In genomic region chr10:18375301-18375700, GRCm38 (mm10) we compare ENCODE assay signal across 16 mouse cellular contexts. TPM values are rescaled to one million over a fixed set of nuclear protein-coding genes. Genes with fewer than 3 reads are reported as not detected.
A peak's percentile ranks its signal among the peaks of the same experiment; 100 is the strongest.
DNase-seq lines count a peak whose midpoint lies in the region; ATAC-seq and TF ChIP-seq lines count a peak whose summit lies in the region.
"Had no signal": no experiment of that assay in that cellular context is flagged by ENCODE, and none has a peak within 500 bp of the region (broad histone marks: within the 10 kb centered on the region; RNA-seq: fewer than 3 reads in every experiment).

No protein-coding gene starts in this region.

- no peak overlapping the region for H3K9ac ChIP-seq in liver, adult 2 months (ENCODE audit: low read depth, low read length)
- no peak overlapping the region for H3K9ac ChIP-seq in liver, embryonic 12.5 days
- no peak overlapping the region for H3K9ac ChIP-seq in forebrain, embryonic 15.5 days (replicated peaks)
- no peak overlapping the region for H3K9ac ChIP-seq in neural tube, embryonic 14.5 days (replicated peaks; ENCODE audit: low read depth, low read length)
- H3K9ac ChIP-seq in lung, postnatal 0 days (replicated peaks; ENCODE audit: low read depth) = no peak overlapping the region
- H3K9ac ChIP-seq: stomach, embryonic 15.5 days had no signal

- DNase-seq in liver, adult 2 months (ENCODE audit: extremely low read depth, low read depth, low spot score) = peak; percentile 32
- DNase-seq in midbrain, embryonic 10.5 days (ENCODE audit: low spot score) = peak; percentile 79
- DNase-seq in lung, adult 2 months = no peak
- DNase-seq in lung, postnatal 14 days = no peak
- DNase-seq in lung, postnatal 0 days (ENCODE audit: low spot score) = no peak
- DNase-seq: B cell, adult 2 months; cerebellum, postnatal 25 days; heart, postnatal 4 days; kidney, adult 9 months; right cerebral cortex, postnatal 25 days had no signal

- no peaks in the 10 kb centered on the region for H3K9me3 ChIP-seq in liver, embryonic 12.5 days (replicated peaks)
- no peaks in the 10 kb centered on the region for H3K9me3 ChIP-seq in forebrain, embryonic 15.5 days
- no peaks in the 10 kb centered on the region for H3K9me3 ChIP-seq in midbrain, embryonic 10.5 days (replicated peaks)
- H3K9me3 ChIP-seq in neural tube, embryonic 14.5 days (ENCODE audit: control insufficient read depth, low read length) = no peaks in the 10 kb centered on the region
- H3K9me3 ChIP-seq in lung, postnatal 0 days (ENCODE audit: low read length) = no peaks in the 10 kb centered on the region
- H3K9me3 ChIP-seq: G1E; stomach, embryonic 15.5 days had no signal

- no peaks in the 10 kb centered on the region for H3K36me3 ChIP-seq in liver, adult 2 months (ENCODE audit: control insufficient read depth, insufficient read depth, low read length)
- H3K36me3 ChIP-seq in liver, embryonic 12.5 days = no peaks in the 10 kb centered on the region
- no peaks in the 10 kb centered on the region for H3K36me3 ChIP-seq in forebrain, embryonic 15.5 days
- no peaks in the 10 kb centered on the region for H3K36me3 ChIP-seq in midbrain, embryonic 10.5 days
- H3K36me3 ChIP-seq in neural tube, embryonic 14.5 days (ENCODE audit: control insufficient read depth, insufficient read depth, low read length) = no peaks in the 10 kb centered on the region
- H3K36me3 ChIP-seq in lung, postnatal 0 days (ENCODE audit: insufficient read depth, low read length) = no peaks in the 10 kb centered on the region
- H3K36me3 ChIP-seq: G1E; stomach, embryonic 15.5 days had no signal

- TF ChIP-seq CTCF in liver, adult 2 months (IDR thresholded peaks at IDR 0.05; ENCODE audit: low read depth, low read length) = no peak
- no peak for TF ChIP-seq CTCF in lung, adult 2 months (IDR thresholded peaks at IDR 0.05; ENCODE audit: insufficient read depth, low read length)
- no peak for TF ChIP-seq CTCF in lung, postnatal 0 days (IDR thresholded peaks at IDR 0.05)

- peaks cover 9% of the 10 kb centered on the region; the same call in 1 of the 2 replicates for H3K4me1 ChIP-seq in liver, adult 2 months (ENCODE audit: control insufficient read depth, insufficient read depth, low read length)
- H3K4me1 ChIP-seq in liver, embryonic 12.5 days = no peaks in the 10 kb centered on the region
- peaks cover 8% of the 10 kb centered on the region for H3K4me1 ChIP-seq in forebrain, embryonic 15.5 days
- H3K4me1 ChIP-seq in midbrain, embryonic 10.5 days = peaks cover 48% of the 10 kb centered on the region
- H3K4me1 ChIP-seq in neural tube, embryonic 14.5 days (ENCODE audit: control insufficient read depth, insufficient read depth, low read length) = 0 out of 2 replicates have a peak, but pooled peaks cover 3% of the 10 kb centered on the region
- no peaks in the 10 kb centered on the region for H3K4me1 ChIP-seq in lung, adult 2 months (ENCODE audit: control insufficient read depth, insufficient read depth, low read length)
- no peaks in the 10 kb centered on the region for H3K4me1 ChIP-seq in lung, postnatal 0 days (ENCODE audit: insufficient read depth, low read depth, low read length)

- ATAC-seq in liver, embryonic 12.5 days = no peak
- ATAC-seq in forebrain, embryonic 15.5 days (replicated peaks) = peak; percentile 47; the same call in 1 of the 2 replicates
- ATAC-seq in neural tube, embryonic 14.5 days (ENCODE audit: low read depth) = no peak
- ATAC-seq in lung, postnatal 0 days = no peak

- TF ChIP-seq EP300 in lung, postnatal 0 days (IDR thresholded peaks at IDR 0.05) = no peak

- H3K4me2 ChIP-seq in liver, embryonic 12.5 days = no peak overlapping the region
- no peak overlapping the region for H3K4me2 ChIP-seq in forebrain, embryonic 15.5 days (replicated peaks)
- no peak overlapping the region for H3K4me2 ChIP-seq in neural tube, embryonic 14.5 days (ENCODE audit: low read depth, low read length)
- no peak overlapping the region for H3K4me2 ChIP-seq in lung, postnatal 0 days (replicated peaks; ENCODE audit: low read depth, low read length)
- H3K4me2 ChIP-seq: stomach, embryonic 15.5 days had no signal

- TF ChIP-seq POLR2A in liver, adult 2 months (IDR thresholded peaks at IDR 0.05; ENCODE audit: extremely low read depth, insufficient read depth, low read length) = no peak
- no peak for TF ChIP-seq POLR2A in lung, adult 2 months (IDR thresholded peaks at IDR 0.05; ENCODE audit: borderline replicate concordance, extremely low read depth, low read depth, low read length)

- no peak overlapping the region for H3K4me3 ChIP-seq in liver, adult 2 months (ENCODE audit: insufficient read depth, low read depth, low read length)
- no peak overlapping the region for H3K4me3 ChIP-seq in liver, embryonic 12.5 days
- H3K4me3 ChIP-seq in forebrain, embryonic 15.5 days = no peak overlapping the region
- peak overlapping the region; percentile 20; the same call in 1 of the 2 replicates for H3K4me3 ChIP-seq in midbrain, embryonic 10.5 days
- no peak overlapping the region for H3K4me3 ChIP-seq in neural tube, embryonic 14.5 days (ENCODE audit: low read depth, low read length)
- no peak overlapping the region for H3K4me3 ChIP-seq in lung, adult 2 months (replicated peaks; ENCODE audit: extremely low read depth, low read depth, low read length)
- H3K4me3 ChIP-seq in lung, postnatal 0 days (ENCODE audit: low read depth, low read length) = no peak overlapping the region
- H3K4me3 ChIP-seq: myocyte; stomach, embryonic 15.5 days had no signal

- no peaks in the 10 kb centered on the region for H3K27me3 ChIP-seq in liver, adult 2 months (ENCODE audit: control insufficient read depth, insufficient read depth, low read length)
- H3K27me3 ChIP-seq in liver, embryonic 12.5 days (replicated peaks) = no peaks in the 10 kb centered on the region
- no peaks in the 10 kb centered on the region for H3K27me3 ChIP-seq in forebrain, embryonic 15.5 days
- no peaks in the 10 kb centered on the region; the same call in 1 of the 2 replicates for H3K27me3 ChIP-seq in midbrain, embryonic 10.5 days (ENCODE audit: low read depth, poor library complexity, severe bottlenecking)
- no peaks in the 10 kb centered on the region for H3K27me3 ChIP-seq in neural tube, embryonic 14.5 days (ENCODE audit: control insufficient read depth, insufficient read depth, low read length)
- no peaks in the 10 kb centered on the region for H3K27me3 ChIP-seq in lung, postnatal 0 days (replicated peaks; ENCODE audit: insufficient read depth, low read length)
- H3K27me3 ChIP-seq: stomach, embryonic 15.5 days had no signal

- WGBS in liver, adult 2 months = 72% methylated on average over 3 of the region's 3 CpGs
- WGBS in liver, embryonic 12.5 days (ENCODE audit: insufficient replicate concordance) = 81% methylated on average over 3 of the region's 3 CpGs
- 11% methylated on average over 3 of the region's 3 CpGs for WGBS in forebrain, embryonic 15.5 days
- 9% methylated on average over 3 of the region's 3 CpGs for WGBS in midbrain, embryonic 10.5 days
- WGBS in neural tube, embryonic 14.5 days = 19% methylated on average over 3 of the region's 3 CpGs
- 81% methylated on average over 3 of the region's 3 CpGs for WGBS in lung, adult 2 months
- WGBS in lung, postnatal 0 days = 77% methylated on average over 3 of the region's 3 CpGs

- H3K27ac ChIP-seq in liver, adult 2 months (replicated peaks; ENCODE audit: insufficient read depth, low read depth, low read length) = no peak overlapping the region
- H3K27ac ChIP-seq in liver, embryonic 12.5 days = no peak overlapping the region
- H3K27ac ChIP-seq in forebrain, embryonic 15.5 days (replicated peaks) = no peak overlapping the region
- peak overlapping the region; percentile 87 for H3K27ac ChIP-seq in midbrain, embryonic 10.5 days (replicated peaks)
- H3K27ac ChIP-seq in neural tube, embryonic 14.5 days (ENCODE audit: low read depth, low read length) = 0 out of 2 replicates have a peak overlapping the region, but pooled peaks have one; percentile 35
- H3K27ac ChIP-seq in lung, postnatal 0 days (ENCODE audit: low read length) = no peak overlapping the region
- H3K27ac ChIP-seq: stomach, embryonic 15.5 days had no signal

- H3K79me2 ChIP-seq in liver, adult 2 months (ENCODE audit: control insufficient read depth, insufficient read depth, low read length) = peaks cover 6% of the 10 kb centered on the region; the same call in 1 of the 2 replicates

RNA-seq across cellular contexts. Expression of gene Nhsl1, which starts 56.5 kb away (rescaled TPM):
- total RNA-seq in liver, adult 2 months (2014; rRNA removed) = 2.8 and 5.0 TPM in 2 replicates
- 1.5 and 2.6 TPM in 2 replicates for polyA plus RNA-seq in liver, adult 2 months (2012; rRNA removed)
- polyA plus RNA-seq in liver, embryonic 12.5 days (2016; fragmentation: Nextera tagmentation; extraction: Ambion mirVana) = 0.97 and 0.99 TPM in 2 replicates
- 16.6 and 17.9 TPM in 2 replicates for polyA plus RNA-seq in forebrain, embryonic 15.5 days (2015; fragmentation: Nextera tagmentation; extraction: Ambion mirVana)
- 10.5 and 11.5 TPM in 2 replicates for polyA plus RNA-seq in midbrain, embryonic 10.5 days (2016; fragmentation: Nextera tagmentation; extraction: Ambion mirVana)
- 20.9 and 21.0 TPM in 2 replicates for polyA plus RNA-seq in neural tube, embryonic 14.5 days (2014; fragmentation: Nextera tagmentation; extraction: Ambion mirVana)
- 5.9 and 9.0 TPM in 2 replicates for polyA plus RNA-seq in lung, adult 2 months (2012; rRNA removed)
- 1.9 and 3.0 TPM in 2 replicates for polyA plus RNA-seq in lung, postnatal 0 days (2015; fragmentation: Nextera tagmentation; extraction: Ambion mirVana)
- polyA plus RNA-seq: G1E had no signal

Comparison
In these comparisons a context has a peak if more than half of its experiments do, and no peak if none do; other contexts are left out.
1. DNase-seq: peak in liver, adult 2 months (single experiment) and midbrain, embryonic 10.5 days (single experiment); none in lung, adult 2 months (single experiment), lung, postnatal 14 days (single experiment) and lung, postnatal 0 days (single experiment).
2. H3K27ac ChIP-seq: peak in midbrain, embryonic 10.5 days (single experiment) and neural tube, embryonic 14.5 days (single experiment); none in liver, adult 2 months (single experiment), liver, embryonic 12.5 days (single experiment), forebrain, embryonic 15.5 days (single experiment) and lung, postnatal 0 days (single experiment).